In the genomic region with DNA sequence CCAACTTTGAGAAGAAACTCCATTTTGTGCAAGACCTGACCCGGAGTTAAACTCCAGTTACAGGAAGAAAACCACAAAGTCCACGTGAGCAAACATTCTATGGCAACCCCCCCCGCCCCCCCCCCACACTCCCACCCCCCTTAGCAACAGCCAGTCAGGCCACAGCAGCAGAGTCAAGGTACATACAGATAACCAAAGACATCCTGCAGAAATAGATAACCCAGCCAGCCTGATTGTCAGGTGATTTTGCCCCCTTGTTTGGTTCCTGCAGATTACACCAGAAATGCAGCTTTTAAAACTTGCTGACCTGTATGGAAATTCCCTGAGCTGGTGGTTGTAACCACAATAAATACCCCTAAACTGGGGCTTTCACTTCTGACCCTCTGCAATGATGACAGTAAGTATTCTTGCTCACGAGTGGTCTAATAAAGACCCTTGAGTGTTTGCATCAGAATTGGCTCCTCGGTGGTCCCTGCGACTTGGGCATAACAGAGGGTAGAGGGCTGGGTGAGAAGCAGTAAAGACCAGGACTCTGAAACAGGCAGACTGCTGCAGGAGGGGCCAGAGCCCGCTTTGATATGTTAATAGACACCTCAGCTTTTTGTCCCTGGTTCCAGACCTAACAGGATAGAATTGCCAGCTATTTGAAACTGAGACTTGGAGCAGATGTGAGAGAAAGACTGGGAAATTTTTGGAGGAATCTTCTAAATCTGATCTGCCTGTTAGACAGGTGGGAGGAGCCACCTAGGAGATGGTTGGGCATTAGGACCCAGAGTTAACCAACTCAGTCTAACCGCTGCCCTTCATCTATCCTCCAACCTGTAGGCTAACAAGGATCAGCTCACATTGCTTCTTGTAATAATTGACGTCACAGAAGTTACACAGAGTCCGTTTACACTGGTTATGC, we compare ENCODE assay signal across 8 mouse cellular contexts. TPM values are rescaled to one million over a fixed set of nuclear protein-coding genes. Genes with fewer than 3 reads are reported as not detected.
A peak's percentile ranks its signal among the peaks of the same experiment; 100 is the strongest.
DNase-seq lines count a peak whose midpoint lies in the region; ATAC-seq and TF ChIP-seq lines count a peak whose summit lies in the region.

No protein-coding gene starts in this region.

- peak; percentile 90 for ATAC-seq in heart, embryonic 11.5 days (replicated peaks; ENCODE audit: insufficient number of reproducible peaks, low FRiP score, low TSS enrichment)
- peak; percentile 95 for ATAC-seq in kidney, postnatal 0 days (replicated peaks; ENCODE audit: low FRiP score, low read depth)

- no peak overlapping the region for H3K9ac ChIP-seq in heart, embryonic 11.5 days (ENCODE audit: low read depth, low read length)
- H3K9ac ChIP-seq in kidney, postnatal 0 days (ENCODE audit: low read depth, low read length): no peak overlapping the region

- H3K4me1 ChIP-seq in heart, embryonic 11.5 days (ENCODE audit: control insufficient read depth, insufficient read depth, low read length): peaks cover 11% of the 10 kb centered on the region
- no peaks in the 10 kb centered on the region for H3K4me1 ChIP-seq in kidney, postnatal 0 days (replicated peaks; ENCODE audit: insufficient read depth, low read length)

- H3K27ac ChIP-seq in heart, embryonic 11.5 days (ENCODE audit: low read depth, low read length): peak overlapping the region; percentile 78
- peak overlapping the region; percentile 50 for H3K27ac ChIP-seq in kidney, postnatal 0 days

- no peaks in the 10 kb centered on the region for H3K36me3 ChIP-seq in heart, embryonic 11.5 days (ENCODE audit: control insufficient read depth, insufficient read depth, low read length)
- no peaks in the 10 kb centered on the region for H3K36me3 ChIP-seq in kidney, postnatal 0 days (ENCODE audit: insufficient read depth, low read length)

- no peaks in the 10 kb centered on the region for H3K9me3 ChIP-seq in heart, embryonic 11.5 days (replicated peaks; ENCODE audit: control insufficient read depth, low read length)
- no peaks in the 10 kb centered on the region for H3K9me3 ChIP-seq in kidney, postnatal 0 days (replicated peaks; ENCODE audit: low read length)

- no peak for TF ChIP-seq CTCF in kidney, postnatal 0 days (IDR thresholded peaks at IDR 0.05; ENCODE audit: low read depth)

- DNase-seq in heart, adult 9 months (ENCODE audit: low spot score in 2 of 2): peak; percentile 13 to 28
- DNase-seq in heart, postnatal 25 days (ENCODE audit: low spot score): no peak
- DNase-seq in c-Kit-negative CD71-positive TER-119-positive erythroid progenitor cells, embryonic 14.5 days (ENCODE audit: low read depth, low spot score): peak; percentile 58
- DNase-seq in kidney, postnatal 0 days (ENCODE audit: low spot score): peak; percentile 69
- DNase-seq in mesoderm, embryonic 11.5 days (ENCODE audit: low read depth, low spot score): peak; percentile 59
- peak; percentile 71 for DNase-seq in thymus, postnatal 0 days (ENCODE audit: low spot score)
- no peak for DNase-seq in left cerebral cortex, adult 11 months (ENCODE audit: low spot score)

- intact Hi-C loops in heart, postnatal 25 days (cut with DNase I): no loop called here

- peak overlapping the region; percentile 62 for H3K4me2 ChIP-seq in heart, embryonic 11.5 days
- peak overlapping the region; percentile 25 for H3K4me2 ChIP-seq in kidney, postnatal 0 days (ENCODE audit: low read length)

- 13% methylated on average over 10 of the region's 10 CpGs for WGBS in heart, embryonic 11.5 days (ENCODE audit: insufficient replicate concordance)
- WGBS in kidney, postnatal 0 days: 10% methylated on average over 10 of the region's 10 CpGs

- H3K4me3 ChIP-seq in heart, embryonic 11.5 days (ENCODE audit: low read depth, low read length): peak overlapping the region; percentile 30; the same call in 1 of the 2 replicates
- H3K4me3 ChIP-seq in kidney, postnatal 0 days (replicated peaks; ENCODE audit: low read depth, low read length): no peak overlapping the region

- no peaks in the 10 kb centered on the region for H3K27me3 ChIP-seq in heart, embryonic 11.5 days (ENCODE audit: control insufficient read depth, insufficient read depth, low read length)
- no peaks in the 10 kb centered on the region for H3K27me3 ChIP-seq in kidney, postnatal 0 days (ENCODE audit: insufficient read depth, low read length)

RNA-seq across cellular contexts. Expression of a gene that starts 5.1 kb away (rescaled TPM):
- 1 to 10 TPM in 1 of 2 experiments, under 1 TPM in 1; 0.26 to 1.1 TPM for total RNA-seq in heart, postnatal 25 days (2021)
- 2.1 and 3.4 TPM in 2 replicates for polyA plus RNA-seq in heart, embryonic 11.5 days (2014; fragmentation: Nextera tagmentation; extraction: Ambion mirVana)
- 0.46 and 0.56 TPM in 2 replicates for polyA plus RNA-seq in kidney, postnatal 0 days (2015; fragmentation: Nextera tagmentation; extraction: Ambion mirVana)
- polyA plus RNA-seq in thymus, postnatal 0 days (2015; fragmentation: Nextera tagmentation; extraction: Ambion mirVana): not detected in 2 replicates

RNA-seq across cellular contexts. Expression of a gene that starts 14.9 kb away (rescaled TPM):
- total RNA-seq in heart, postnatal 25 days (2021): not detected
- polyA plus RNA-seq in heart, embryonic 11.5 days (2014; fragmentation: Nextera tagmentation; extraction: Ambion mirVana): 0.48 and 1.2 TPM in 2 replicates
- 0.61 and 0.80 TPM in 2 replicates for polyA plus RNA-seq in kidney, postnatal 0 days (2015; fragmentation: Nextera tagmentation; extraction: Ambion mirVana)
- polyA plus RNA-seq in thymus, postnatal 0 days (2015; fragmentation: Nextera tagmentation; extraction: Ambion mirVana): not detected in 2 replicates

RNA-seq across cellular contexts. Expression of a gene that starts 21.0 kb away (rescaled TPM):
- total RNA-seq in heart, postnatal 25 days (2021): not detected
- 0.90 and 1.4 TPM in 2 replicates for polyA plus RNA-seq in heart, embryonic 11.5 days (2014; fragmentation: Nextera tagmentation; extraction: Ambion mirVana)
- 0.29 and 0.32 TPM in 2 replicates for polyA plus RNA-seq in kidney, postnatal 0 days (2015; fragmentation: Nextera tagmentation; extraction: Ambion mirVana)
- not detected in 2 replicates for polyA plus RNA-seq in thymus, postnatal 0 days (2015; fragmentation: Nextera tagmentation; extraction: Ambion mirVana)

RNA-seq across cellular contexts. Expression of a gene that starts 26.6 kb away (rescaled TPM):
- total RNA-seq in heart, postnatal 25 days (2021): not detected
- polyA plus RNA-seq in heart, embryonic 11.5 days (2014; fragmentation: Nextera tagmentation; extraction: Ambion mirVana): 0.68 and 1.1 TPM in 2 replicates
- 0.92 and 1.1 TPM in 2 replicates for polyA plus RNA-seq in kidney, postnatal 0 days (2015; fragmentation: Nextera tagmentation; extraction: Ambion mirVana)
- polyA plus RNA-seq in thymus, postnatal 0 days (2015; fragmentation: Nextera tagmentation; extraction: Ambion mirVana): not detected in 2 replicates

RNA-seq across cellular contexts. Expression of a gene that starts 32.6 kb away (rescaled TPM):
- total RNA-seq in heart, postnatal 25 days (2021): not detected
- polyA plus RNA-seq in heart, embryonic 11.5 days (2014; fragmentation: Nextera tagmentation; extraction: Ambion mirVana): 0.70 TPM in 1 of 2 replicates, not detected in the other
- 0.28 and 0.41 TPM in 2 replicates for polyA plus RNA-seq in kidney, postnatal 0 days (2015; fragmentation: Nextera tagmentation; extraction: Ambion mirVana)
- not detected in 2 replicates for polyA plus RNA-seq in thymus, postnatal 0 days (2015; fragmentation: Nextera tagmentation; extraction: Ambion mirVana)

Comparison
In these comparisons a context has a peak if more than half of its experiments do, and no peak if none do; other contexts are left out.
1. DNase-seq: peak in heart, adult 9 months (2 of 2), c-Kit-negative CD71-positive TER-119-positive erythroid progenitor cells, embryonic 14.5 days (single experiment), kidney, postnatal 0 days (single experiment), mesoderm, embryonic 11.5 days (single experiment) and thymus, postnatal 0 days (single experiment); none in heart, postnatal 25 days (single experiment) and left cerebral cortex, adult 11 months (single experiment).